Mouse (Mus musculus) forebrain, embryonic 14.5 days (tissue): ENCODE measurements around the gene Ces2f. TPM values are rescaled to one million over a fixed set of nuclear protein-coding genes. Genes with fewer than 3 reads are reported as not detected.
"Not testable (repeated sequence)": the region's sequence is repeated elsewhere in the genome, so short reads cannot be mapped to it uniquely, and the experiment has no call there.

Experiments used
- ATAC-seq: fragments of 200-750 bp; cut with Nextera tagmentation; 2 replicates; pipeline ENCODE4 v1.8.0; 2017; ENCODE audit warnings: mild to moderate bottlenecking, moderate library complexity
- DNase-seq: peaks from one replicate; pipeline ENCODE4 v3.0.0-alpha.2; 2015; ENCODE audit warnings: low spot score
- H3K27ac ChIP-seq: fragments of 300-500 bp; sonication (generic); 2 replicates; pipeline ENCODE4 v1.5.1; 2014; ENCODE audit warnings: low read depth, mild to moderate bottlenecking, control low read depth, low read length, moderate library complexity
- H3K27me3 ChIP-seq: fragments of 300-500 bp; sonication (generic); replicated peaks from 2 replicates; pipeline ENCODE4 v1.6.1; 2014; ENCODE audit warnings: low read length, control low read depth, mixed read lengths; ENCODE audit not compliant: control insufficient read depth, insufficient read depth
- H3K36me3 ChIP-seq: fragments of 300-500 bp; sonication (generic); 2 replicates; pipeline ENCODE4 v1.6.1; 2014; ENCODE audit warnings: low read length, control low read depth; ENCODE audit not compliant: control insufficient read depth, insufficient read depth
- H3K4me1 ChIP-seq: fragments of 300-500 bp; sonication (generic); 2 replicates; pipeline ENCODE4 v1.6.1; 2014; ENCODE audit warnings: antibody characterized with exemption, low read length, control low read depth; ENCODE audit not compliant: control insufficient read depth, insufficient read depth
- H3K4me2 ChIP-seq: fragments of 300-500 bp; sonication (generic); 2 replicates; pipeline ENCODE4 v1.6.1; 2014; ENCODE audit warnings: mild to moderate bottlenecking, control low read depth, low read length
- H3K4me3 ChIP-seq: fragments of 300-500 bp; sonication (generic); 2 replicates; pipeline ENCODE4 v1.5.1; 2014; ENCODE audit warnings: low read depth, low read length, control low read depth
- H3K9ac ChIP-seq: fragments of 300-500 bp; sonication (generic); 2 replicates; pipeline ENCODE4 v1.6.1; 2014; ENCODE audit warnings: mild to moderate bottlenecking, low read length, control low read depth, moderate library complexity
- H3K9me3 ChIP-seq: fragments of 300-500 bp; sonication (generic); replicated peaks from 2 replicates; pipeline ENCODE4 v1.6.1; 2016; ENCODE audit warnings: low read length, control low read depth, mixed read lengths; ENCODE audit not compliant: control insufficient read depth
- WGBS: fragments of 180-500 bp; shearing (Covaris S2); extraction: QIAGEN DNeasy Blood & Tissue Kit; methylation state at CpG from one replicate; pipeline ENCODE4 v1.1.7; 2014; 5-methylcytosine and 5-hydroxymethylcytosine counted together
- polyA plus RNA-seq: library from polyadenylated mRNA; unstranded; fragments of >200 nt; fragmentation: Nextera tagmentation; extraction: Ambion mirVana; gene quantifications from 2 replicates; pipeline ENCODE4 v1.2.1, GENCODE M21; 2014

The Ces2f gene
- not detected in 2 replicates for polyA plus RNA-seq

DNA sequence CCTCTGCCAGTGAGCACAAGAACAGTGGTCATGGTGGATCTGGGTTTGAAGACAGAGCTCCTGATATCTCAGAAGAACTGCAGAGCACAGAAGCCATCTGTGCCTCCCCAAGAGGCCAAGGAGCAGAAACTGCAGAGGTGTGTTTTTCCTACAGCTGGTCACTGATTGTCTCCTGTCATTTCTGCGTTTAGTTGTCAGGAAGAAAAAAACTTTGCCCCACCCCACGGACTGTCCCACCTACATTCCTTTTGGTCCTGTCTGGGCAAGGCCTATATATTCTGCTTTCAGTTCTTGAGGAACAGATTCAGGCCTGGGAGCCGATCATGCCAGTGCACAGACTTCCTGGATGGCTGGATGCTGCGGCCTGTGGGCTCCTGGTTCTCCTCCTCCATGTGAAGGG is at the start of gene Ces2f:
Gene Ces2f, plus strand, starts transcription at position 301 of the 400 bp plus-strand sequence.
- H3K9me3 ChIP-seq, result no peaks in the 10 kb centered on the region
- no peak within 1 kb of the TSS for H3K4me3 ChIP-seq
- H3K9ac ChIP-seq, result no peak within 1 kb of the TSS
- H3K36me3 ChIP-seq, result no peaks in the 10 kb centered on the region
- no peaks in the 10 kb centered on the region for H3K4me1 ChIP-seq
- no peaks in the 10 kb centered on the region for H3K27me3 ChIP-seq
- WGBS, result 86% methylated on average over 4 of the region's 4 CpGs
- DNase-seq (no peak), ATAC-seq (no peak)
- H3K27ac ChIP-seq, result no peak within 1 kb of the TSS
- H3K4me2 ChIP-seq, result no peak within 1 kb of the TSS

DNA sequence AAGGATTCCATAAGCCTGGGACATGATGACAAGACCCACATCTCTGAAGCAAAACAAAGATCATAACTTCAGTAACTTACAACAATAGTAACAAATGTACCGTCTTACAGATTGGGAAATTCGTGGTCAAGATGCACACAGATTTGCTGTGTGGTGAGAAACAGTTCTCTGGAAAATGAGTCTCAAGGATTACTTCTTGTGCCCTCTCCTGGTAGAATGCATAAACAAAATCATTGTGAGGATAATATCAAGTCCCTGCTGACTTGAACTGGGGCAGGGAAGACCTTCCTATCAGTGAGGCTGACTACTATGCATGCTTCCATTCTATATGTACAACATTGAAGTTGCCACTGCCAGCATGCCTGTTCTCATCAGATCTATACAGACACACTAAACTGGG is 45.4 kb upstream of the Ces2f start:
- DNase-seq, result no peak
- no peak for ATAC-seq
- Histone ChIP-seq H3K9me3 (no peaks in the 10 kb centered on the region), H3K9ac (no peak overlapping the region), H3K4me3 (no peak overlapping the region), H3K4me2 (no peak overlapping the region), H3K27ac (no peak overlapping the region), H3K36me3 (no peaks in the 10 kb centered on the region), H3K27me3 (no peaks in the 10 kb centered on the region), H3K4me1 (no peaks in the 10 kb centered on the region)
- 89% methylated on average over 2 of the region's 2 CpGs for WGBS

DNA sequence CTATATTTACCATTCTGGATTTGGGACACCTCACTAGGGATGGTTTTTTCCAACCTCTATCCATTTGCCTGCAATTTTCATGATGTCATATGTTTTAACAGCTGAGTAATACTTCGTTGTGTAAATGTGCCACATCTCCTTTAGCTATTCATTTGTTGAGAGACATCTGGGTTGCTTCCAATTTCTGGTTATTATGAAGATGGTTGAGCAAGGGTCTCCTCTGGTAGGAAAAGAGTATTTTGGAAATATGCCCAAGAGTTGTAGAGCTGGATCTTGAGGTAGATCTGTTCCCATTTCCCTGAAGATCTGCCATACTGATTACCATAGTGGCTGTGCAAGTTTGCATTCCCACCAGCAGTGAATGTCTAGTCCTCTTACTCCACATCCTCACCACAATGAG is 40.0 kb upstream of the Ces2f start:
- no peak for DNase-seq
- H3K4me3 ChIP-seq, result no peak overlapping the region
- no peaks in the 10 kb centered on the region for H3K36me3 ChIP-seq
- ATAC-seq, result no peak
- H3K4me1 ChIP-seq, result no peaks in the 10 kb centered on the region
- WGBS, result 63% methylated on average over 1 of the region's 1 CpGs
- H3K4me2 ChIP-seq, result no peak overlapping the region
- H3K9ac ChIP-seq, result no peak overlapping the region
- no peak overlapping the region for H3K27ac ChIP-seq
- no peaks in the 10 kb centered on the region for H3K9me3 ChIP-seq
- no peaks in the 10 kb centered on the region for H3K27me3 ChIP-seq

DNA sequence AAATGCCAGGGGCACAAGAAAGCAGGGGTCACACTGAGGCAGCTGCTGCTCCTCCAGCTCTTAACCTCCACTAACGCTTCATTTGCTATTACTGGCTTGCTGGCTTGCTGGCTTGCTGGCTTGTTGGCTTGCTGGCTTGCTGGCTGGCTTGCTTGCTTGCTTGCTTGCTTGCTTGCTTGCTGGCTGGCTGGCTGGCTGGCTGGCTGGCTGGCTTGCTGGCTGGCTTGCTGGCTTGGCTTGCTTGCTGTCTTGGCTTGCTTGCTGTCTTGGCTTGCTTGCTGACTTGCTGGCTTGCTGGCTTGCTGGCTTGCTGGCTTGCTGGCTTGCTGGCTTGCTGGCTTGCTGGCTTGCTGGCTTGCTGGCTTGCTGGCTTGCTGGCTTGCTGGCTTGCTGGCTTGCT is 38.1 kb upstream of the Ces2f start:
- not testable (repeated sequence) for H3K4me3 ChIP-seq, ATAC-seq, H3K9me3 ChIP-seq, H3K27me3 ChIP-seq, H3K4me2 ChIP-seq, H3K4me1 ChIP-seq, H3K27ac ChIP-seq, H3K36me3 ChIP-seq, H3K9ac ChIP-seq
- WGBS, result 73% methylated on average over 1 of the region's 1 CpGs
- DNase-seq, result peak; percentile 21

DNA sequence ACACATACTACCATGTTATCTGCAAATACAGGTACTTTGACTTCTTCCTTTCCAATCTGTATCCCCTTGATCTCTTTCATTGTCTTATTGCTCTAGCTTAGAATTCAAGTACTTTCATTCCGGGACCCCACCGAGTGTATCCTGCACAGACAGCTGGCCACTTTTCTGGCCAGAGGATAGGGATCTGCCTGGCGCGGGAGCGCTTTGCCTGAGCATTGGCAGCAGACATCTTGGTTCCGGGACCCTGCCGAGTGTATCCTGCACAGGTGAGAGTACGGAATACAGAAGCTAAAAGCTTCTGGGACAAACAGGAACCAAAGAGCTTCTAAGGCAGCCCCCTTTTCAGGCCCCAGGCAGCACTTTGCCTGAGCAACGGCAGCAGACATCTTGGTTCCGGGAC is 37.5 kb upstream of the Ces2f start:
- not testable (repeated sequence) for H3K36me3 ChIP-seq, H3K4me1 ChIP-seq, H3K4me3 ChIP-seq, H3K4me2 ChIP-seq, H3K9me3 ChIP-seq, H3K9ac ChIP-seq, H3K27ac ChIP-seq, DNase-seq, ATAC-seq, H3K27me3 ChIP-seq
- WGBS, result 92% methylated on average over 10 of the region's 10 CpGs

DNA sequence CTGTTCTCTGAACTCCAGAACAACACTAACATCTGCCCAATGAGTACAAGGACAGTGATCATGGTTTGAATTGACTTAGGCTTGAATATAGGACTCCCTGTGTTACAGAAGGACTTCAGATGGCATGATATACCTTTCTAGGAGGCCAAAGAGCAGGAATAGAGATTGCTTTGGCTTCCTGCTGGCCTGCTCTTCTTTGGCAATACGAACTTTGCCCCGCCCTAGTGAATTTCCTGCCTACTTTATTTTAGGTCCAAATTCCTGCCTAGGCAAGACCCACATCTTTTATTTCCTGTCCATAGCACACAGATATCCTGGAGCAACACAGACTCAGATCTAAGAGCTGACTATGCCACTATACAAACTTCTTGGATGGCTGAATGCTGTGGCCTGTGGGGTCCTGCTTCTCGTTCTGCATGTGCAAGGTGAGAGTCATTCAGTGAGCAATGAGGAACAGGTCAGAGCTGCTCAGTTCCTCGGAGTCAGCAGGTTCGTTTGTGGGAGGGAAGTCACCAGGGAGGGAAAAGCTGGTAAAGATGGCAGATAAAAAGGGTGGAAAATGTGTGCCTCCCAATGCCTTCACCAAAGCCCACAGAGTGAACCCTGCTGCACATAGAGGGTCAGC is 21.1 kb upstream of the Ces2f start, which contains the start of gene Ces2e:
Gene Ces2e, plus strand, starts transcription at position 289 of the 625 bp plus-strand sequence.
- Histone ChIP-seq H3K4me2 (no peak within 1 kb of the TSS), H3K36me3 (no peaks in the 10 kb centered on the region), H3K9ac (no peak within 1 kb of the TSS), H3K27me3 (no peaks in the 10 kb centered on the region), H3K27ac (no peak within 1 kb of the TSS), H3K9me3 (no peaks in the 10 kb centered on the region), H3K4me3 (no peak within 1 kb of the TSS), H3K4me1 (no peaks in the 10 kb centered on the region)
- ATAC-seq (no peak), DNase-seq (no peak)
- WGBS, result 74% methylated on average over 5 of the region's 5 CpGs

DNA sequence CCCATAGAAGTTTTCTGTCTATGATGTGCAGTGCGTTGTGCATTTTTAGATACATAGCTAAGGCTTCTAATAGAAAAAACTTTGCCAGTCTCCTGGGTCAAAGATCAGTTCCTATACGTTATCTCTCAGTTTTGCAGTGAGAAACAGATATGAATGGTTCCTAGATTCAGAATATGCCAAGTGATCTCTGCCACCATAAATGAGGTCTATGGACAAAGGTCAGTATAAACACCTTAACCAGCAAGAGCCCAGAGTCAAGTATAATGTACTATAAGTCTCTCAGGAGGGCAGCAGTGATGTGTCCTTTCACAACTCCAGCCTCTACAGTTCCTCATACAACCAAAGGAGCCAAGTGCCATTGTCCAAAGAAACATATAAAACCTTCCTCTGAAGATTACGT is 19.9 kb upstream of the Ces2f start:
- Histone ChIP-seq H3K27me3 (no peaks in the 10 kb centered on the region), H3K9ac (no peak overlapping the region), H3K36me3 (no peaks in the 10 kb centered on the region), H3K4me2 (no peak overlapping the region), H3K4me3 (no peak overlapping the region), H3K27ac (no peak overlapping the region), H3K9me3 (no peaks in the 10 kb centered on the region), H3K4me1 (no peaks in the 10 kb centered on the region)
- DNase-seq (no peak), ATAC-seq (no peak)
- 89% methylated on average over 3 of the region's 3 CpGs for WGBS

DNA sequence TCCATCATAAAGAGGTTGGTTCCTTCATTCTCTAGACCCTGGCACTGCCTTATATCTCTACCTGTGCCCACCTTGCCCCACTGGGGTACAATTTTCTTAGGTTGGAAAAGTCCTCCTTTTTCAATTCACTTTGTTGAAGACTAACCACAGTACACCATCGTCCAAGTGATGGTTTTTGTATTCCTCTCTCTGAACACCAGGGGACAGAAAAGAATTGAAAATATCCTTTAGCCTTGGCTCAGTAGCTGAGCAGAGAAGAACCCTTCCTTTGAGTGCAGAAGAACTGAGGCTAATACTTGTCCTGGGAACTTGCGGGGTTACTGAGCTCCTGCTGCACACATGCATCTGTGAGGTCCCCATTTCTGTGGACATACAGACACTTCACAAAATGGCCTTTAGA is 2.5 kb upstream of the Ces2f start:
- Histone ChIP-seq H3K4me2 (no peak overlapping the region), H3K4me1 (no peaks in the 10 kb centered on the region), H3K4me3 (no peak overlapping the region), H3K27me3 (no peaks in the 10 kb centered on the region), H3K9me3 (no peaks in the 10 kb centered on the region), H3K36me3 (no peaks in the 10 kb centered on the region), H3K27ac (no peak overlapping the region), H3K9ac (no peak overlapping the region)
- 86% methylated on average over 2 of the region's 2 CpGs for WGBS
- DNase-seq (no peak), ATAC-seq (no peak)

DNA sequence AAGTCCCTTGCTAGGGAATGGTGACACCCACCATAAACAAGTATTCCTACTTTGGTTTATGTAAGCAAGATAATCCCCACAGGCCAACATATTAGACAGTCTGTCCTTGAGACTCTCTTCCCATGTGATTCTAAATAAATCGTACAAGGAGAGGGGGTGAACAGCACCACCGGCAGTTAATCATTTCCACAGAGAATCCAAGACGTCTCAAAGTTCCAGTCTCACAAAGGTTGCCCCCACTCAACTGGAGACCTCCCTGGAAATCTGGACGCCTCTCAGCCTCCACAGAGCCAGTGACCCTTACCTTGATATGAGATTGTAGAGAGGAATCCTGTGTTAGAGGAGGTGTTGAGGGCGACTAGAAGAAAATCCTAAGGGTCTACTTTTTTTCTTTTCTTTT is 1.9 kb downstream of the Ces2f start:
- H3K36me3 ChIP-seq, result no peaks in the 10 kb centered on the region
- no peaks in the 10 kb centered on the region for H3K4me1 ChIP-seq
- H3K9ac ChIP-seq, result no peak overlapping the region
- WGBS, result 84% methylated on average over 5 of the region's 5 CpGs
- H3K9me3 ChIP-seq, result no peaks in the 10 kb centered on the region
- no peak overlapping the region for H3K4me2 ChIP-seq
- H3K27me3 ChIP-seq, result no peaks in the 10 kb centered on the region
- no peak overlapping the region for H3K27ac ChIP-seq
- ATAC-seq, result no peak
- DNase-seq, result no peak
- no peak overlapping the region for H3K4me3 ChIP-seq
